Mouse (Mus musculus) liver, postnatal 0 days (tissue): ENCODE results near the gene Btbd18. TPM values are rescaled to one million over a fixed set of nuclear protein-coding genes. Genes with fewer than 3 reads are reported as not detected.

Source experiments
- ATAC-seq: fragments of 200-750 bp; cut with Nextera tagmentation; 2 replicates; pipeline ENCODE4 v1.8.0; 2017; ENCODE audit warnings: mild to moderate bottlenecking, moderate library complexity
- DNase-seq: peaks from one replicate; pipeline ENCODE4 v3.0.0-alpha.2; 2016
- H3K27ac ChIP-seq: fragments of 300-500 bp; sonication (generic); 2 replicates; pipeline ENCODE4 v1.5.1; 2014; ENCODE audit warnings: antibody characterized with exemption, moderate library complexity, mild to moderate bottlenecking, low read depth
- H3K27me3 ChIP-seq: fragments of 300-500 bp; sonication (generic); 2 replicates; pipeline ENCODE4 v1.6.1; 2014; ENCODE audit warnings: low read length, control low read depth, mixed read lengths; ENCODE audit not compliant: insufficient read depth
- H3K36me3 ChIP-seq: fragments of 300-500 bp; sonication (generic); replicated peaks from 2 replicates; pipeline ENCODE4 v1.6.1; 2014; ENCODE audit warnings: mild to moderate bottlenecking, control low read depth, low read length, moderate library complexity, mixed read lengths; ENCODE audit not compliant: insufficient read depth
- H3K4me1 ChIP-seq: fragments of 300-500 bp; sonication (generic); 2 replicates; pipeline ENCODE4 v1.6.1; 2014; ENCODE audit warnings: antibody characterized with exemption, mild to moderate bottlenecking, control low read depth; ENCODE audit not compliant: insufficient read depth
- H3K4me2 ChIP-seq: fragments of 300-500 bp; sonication (generic); 2 replicates; pipeline ENCODE4 v1.6.1; 2014; ENCODE audit warnings: low read depth, mild to moderate bottlenecking, low read length, moderate library complexity, mixed read lengths
- H3K4me3 ChIP-seq: fragments of 300-500 bp; sonication (generic); 2 replicates; pipeline ENCODE4 v1.5.1; 2014; ENCODE audit warnings: low read depth, low read length
- H3K9ac ChIP-seq: fragments of 300-500 bp; sonication (generic); replicated peaks from 2 replicates; pipeline ENCODE4 v1.6.1; 2014; ENCODE audit warnings: mild to moderate bottlenecking, moderate library complexity
- H3K9me3 ChIP-seq: fragments of 300-500 bp; sonication (generic); 2 replicates; pipeline ENCODE4 v1.6.1; 2016; ENCODE audit warnings: mild to moderate bottlenecking, control low read depth, low read length, mixed read lengths
- CTCF ChIP-seq: sonication (generic); IDR thresholded peaks from 2 replicates; pipeline ENCODE4 v1.5.1; 2016; ENCODE audit warnings: antibody characterized with exemption, low read depth
- EP300 ChIP-seq: IDR thresholded peaks from 2 replicates; pipeline ENCODE4 v1.6.1; 2016; ENCODE audit warnings: antibody characterized with exemption, low read depth, mild to moderate bottlenecking
- WGBS: fragments of 180-500 bp; shearing (Covaris S2); extraction: QIAGEN DNeasy Blood & Tissue Kit; methylation state at CpG from one replicate; pipeline ENCODE4 v1.1.7; 2014; ENCODE audit not compliant: insufficient replicate concordance; 5-methylcytosine and 5-hydroxymethylcytosine counted together
- polyA plus RNA-seq: library from polyadenylated mRNA; unstranded; fragments of >200 nt; fragmentation: Nextera tagmentation; extraction: Ambion mirVana; gene quantifications from 2 replicates; pipeline ENCODE4 v1.2.1, GENCODE M21; 2015

Btbd18 gene
- polyA plus RNA-seq, 1 experiment from 2014 or later: not detected

GRCm38 (mm10) chr2:84623428-84624119, 35.3 kb upstream of the Btbd18 start:
- H3K4me3 ChIP-seq: no peak overlapping the region
- 0 out of 2 replicates have a peak overlapping the region, but pooled peaks have one; percentile 29 for H3K4me2 ChIP-seq
- TF ChIP-seq CTCF (no peak), EP300 (no peak)
- DNase-seq (no peak), ATAC-seq (peak; percentile 24)
- H3K36me3 ChIP-seq: peaks cover 9% of the 10 kb centered on the region
- no peaks in the 10 kb centered on the region for H3K27me3 ChIP-seq
- no peaks in the 10 kb centered on the region for H3K9me3 ChIP-seq
- WGBS: 44% methylated on average over 3 of the region's 3 CpGs
- H3K9ac ChIP-seq: no peak overlapping the region
- peaks cover 41% of the 10 kb centered on the region for H3K4me1 ChIP-seq
- peak overlapping the region; percentile 34 for H3K27ac ChIP-seq

GRCm38 (mm10) chr2:84624201-84624600, 34.7 kb upstream of the Btbd18 start:
- Histone ChIP-seq H3K4me1 (peaks cover 40% of the 10 kb centered on the region), H3K4me3 (no peak overlapping the region), H3K9ac (no peak overlapping the region), H3K9me3 (no peaks in the 10 kb centered on the region), H3K4me2 (no peak overlapping the region), H3K27me3 (no peaks in the 10 kb centered on the region), H3K27ac (peak overlapping the region; percentile 19; the same call in 1 of the 2 replicates), H3K36me3 (peaks cover 11% of the 10 kb centered on the region)
- no peak for ATAC-seq
- no peak for DNase-seq
- TF ChIP-seq CTCF (no peak), EP300 (no peak)
- WGBS: 89% methylated on average over 17 of the region's 17 CpGs

DNA sequence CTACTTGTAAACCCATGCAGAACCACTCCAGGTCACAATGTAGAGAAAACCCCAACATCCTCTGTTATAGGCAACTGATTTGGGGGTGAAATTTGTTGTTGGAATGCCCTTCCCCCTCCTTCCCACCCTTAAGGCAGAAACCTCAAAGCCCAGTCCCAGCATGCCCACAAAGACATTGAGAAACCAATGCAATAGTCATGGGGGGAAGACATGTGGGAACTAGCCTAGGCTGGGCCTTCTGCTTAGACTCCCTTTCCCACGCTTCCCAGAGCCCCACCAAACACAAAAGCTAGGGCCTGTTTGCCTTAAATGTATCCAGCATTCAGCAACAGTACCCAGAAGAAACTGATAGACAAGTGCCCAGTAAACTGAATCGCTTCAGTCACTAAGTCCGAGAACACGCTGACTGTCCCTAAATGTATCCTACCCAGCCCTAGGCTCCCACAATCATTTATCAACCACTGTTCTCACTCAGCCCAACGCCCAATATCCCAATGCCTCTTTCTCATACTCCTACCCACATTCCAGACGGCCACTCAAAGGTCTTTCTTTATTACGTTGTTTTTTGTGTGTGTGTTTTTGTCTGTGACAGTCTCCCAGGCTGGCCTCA, 32.4 kb upstream of the Btbd18 start:
- WGBS: 69% methylated on average over 7 of the region's 7 CpGs
- TF ChIP-seq EP300: no peak
- no peak for TF ChIP-seq CTCF
- H3K4me2 ChIP-seq: peak overlapping the region; percentile 31; the same call in 1 of the 2 replicates
- no peak overlapping the region for H3K4me3 ChIP-seq
- H3K27me3 ChIP-seq: no peaks in the 10 kb centered on the region
- H3K4me1 ChIP-seq: peaks cover 39% of the 10 kb centered on the region
- DNase-seq (no peak), ATAC-seq (peak; percentile 49)
- H3K9me3 ChIP-seq: no peaks in the 10 kb centered on the region
- peak overlapping the region; percentile 71 for H3K27ac ChIP-seq
- 0 out of 2 replicates have a peak, but pooled peaks cover 2% of the 10 kb centered on the region for H3K36me3 ChIP-seq
- H3K9ac ChIP-seq: no peak overlapping the region

GRCm38 (mm10) chr2:84627036-84627435, 31.8 kb upstream of the Btbd18 start:
- peak overlapping the region; percentile 31; the same call in 1 of the 2 replicates for H3K4me2 ChIP-seq
- H3K27me3 ChIP-seq: no peaks in the 10 kb centered on the region
- 0 out of 2 replicates have a peak overlapping the region, but pooled peaks have one; percentile 30 for H3K9ac ChIP-seq
- no peaks in the 10 kb centered on the region for H3K9me3 ChIP-seq
- no peak; the same call in 1 of the 2 replicates for TF ChIP-seq EP300
- no peak for TF ChIP-seq CTCF
- peak overlapping the region; percentile 71 for H3K27ac ChIP-seq
- no peak overlapping the region for H3K4me3 ChIP-seq
- WGBS: 54% methylated on average over 3 of the region's 3 CpGs
- ATAC-seq: peak; percentile 70
- DNase-seq: no peak
- peaks cover 43% of the 10 kb centered on the region for H3K4me1 ChIP-seq
- H3K36me3 ChIP-seq: 0 out of 2 replicates have a peak, but pooled peaks cover 2% of the 10 kb centered on the region

DNA sequence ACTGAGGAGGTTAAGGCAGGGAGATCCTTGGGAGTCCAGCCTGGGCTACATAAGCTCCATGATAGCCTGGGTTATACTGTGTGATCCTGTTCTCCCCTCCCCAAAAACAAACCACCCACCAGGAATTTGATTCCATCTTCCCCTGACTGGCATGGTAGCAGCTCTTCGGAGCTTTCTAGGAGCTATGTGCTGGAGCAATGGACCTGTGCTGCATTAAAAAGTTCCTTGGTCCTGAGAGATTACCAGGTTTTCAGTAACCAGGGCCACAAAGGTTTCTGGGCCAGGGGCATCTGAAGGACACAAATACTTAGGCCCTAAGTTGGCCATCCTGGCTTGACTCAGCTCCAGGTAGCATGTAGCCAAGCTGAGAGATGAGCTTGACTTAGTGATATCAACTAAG, 26.9 kb upstream of the Btbd18 start:
- Histone ChIP-seq H3K9me3 (no peaks in the 10 kb centered on the region), H3K4me1 (peaks cover 43% of the 10 kb centered on the region), H3K27ac (peak overlapping the region; percentile 12; the same call in 1 of the 2 replicates)

GRCm38 (mm10) chr2:84632999-84633398, 25.9 kb upstream of the Btbd18 start:
- ATAC-seq: no peak
- WGBS: 7% methylated on average over 3 of the region's 3 CpGs
- Histone ChIP-seq H3K27ac (peak overlapping the region; percentile 86), H3K36me3 (0 out of 2 replicates have a peak, but pooled peaks cover 2% of the 10 kb centered on the region), H3K4me3 (no peak overlapping the region), H3K27me3 (no peaks in the 10 kb centered on the region), H3K9me3 (no peaks in the 10 kb centered on the region), H3K9ac (peak overlapping the region; percentile 12; the same call in 1 of the 2 replicates), H3K4me1 (peaks cover 45% of the 10 kb centered on the region), H3K4me2 (peak overlapping the region; percentile 45)
- no peak for TF ChIP-seq CTCF
- no peak for TF ChIP-seq EP300
- DNase-seq: peak; percentile 21

More for the DNA sequence above, 26.9 kb upstream of the Btbd18 start:
- no peak overlapping the region for H3K4me3 ChIP-seq
- DNase-seq: no peak
- ATAC-seq: no peak
- 0 out of 2 replicates have a peak, but pooled peaks cover 2% of the 10 kb centered on the region for H3K36me3 ChIP-seq
- no peak overlapping the region for H3K4me2 ChIP-seq
- 84% methylated on average over 1 of the region's 1 CpGs for WGBS
- no peaks in the 10 kb centered on the region for H3K27me3 ChIP-seq
- H3K9ac ChIP-seq: no peak overlapping the region
- TF ChIP-seq CTCF (no peak), EP300 (no peak)
